Mouse (Mus musculus): Measurements from ENCODE around the gene Duxbl1.
A peak's percentile ranks its signal among the peaks of the same experiment; 100 is the strongest.
"Not testable (repeated sequence)": the region's sequence is repeated elsewhere in the genome, so short reads cannot be mapped to it uniquely, and the experiment has no call there.

Duxbl1 gene

GRCm38 (mm10) chr14:25978371-25979241, at the start of gene Duxbl1:
Gene Duxbl1 (plus strand): TSS chr14:25978577.
- not testable (repeated sequence) for DNase-seq

GRCm38 (mm10) chr14:25936867-25937630, 41.3 kb upstream of the Duxbl1 start:
- DNase-seq = not testable (repeated sequence)

- not testable (repeated sequence) for DNase-seq
Measured at GRCm38 (mm10) chr14:25938004-25938403, 40.4 kb upstream of the Duxbl1 start, which contains the start of gene Cphx1. Gene Cphx1 (plus strand): TSS chr14:25938304.

- not testable (repeated sequence) for DNase-seq
Measured at GRCm38 (mm10) chr14:25957861-25958260, 20.5 kb upstream of the Duxbl1 start.

- not testable (repeated sequence) for DNase-seq
Measured at GRCm38 (mm10) chr14:25979242-25979941, 1.0 kb downstream of the Duxbl1 start.

- DNase-seq = peak; percentile 81
Measured at GRCm38 (mm10) chr14:25981880-25982279, 3.5 kb downstream of the Duxbl1 start.

GRCm38 (mm10) chr14:26007462-26007861, 29.1 kb downstream of the Duxbl1 start:
- DNase-seq = not testable (repeated sequence)

- DNase-seq = not testable (repeated sequence)
Measured at GRCm38 (mm10) chr14:26016414-26016813, 38.0 kb downstream of the Duxbl1 start.

- DNase-seq = not testable (repeated sequence)
Measured at GRCm38 (mm10) chr14:26021555-26021954, 43.2 kb downstream of the Duxbl1 start.

GRCm38 (mm10) chr14:26022831-26023230, 44.5 kb downstream of the Duxbl1 start:
- not testable (repeated sequence) for DNase-seq

- not testable (repeated sequence) for DNase-seq
Measured at GRCm38 (mm10) chr14:26025653-26026052, 47.3 kb downstream of the Duxbl1 start.

GRCm38 (mm10) chr14:26034364-26034763, 56.0 kb downstream of the Duxbl1 start:
- DNase-seq = not testable (repeated sequence)

- DNase-seq = not testable (repeated sequence)
Measured at GRCm38 (mm10) chr14:26035439-26035838, 57.1 kb downstream of the Duxbl1 start.

Data from heart, adult 11 months (tissue).